Mouse (Mus musculus): Measurements from ENCODE around the gene Chst8. TPM values are rescaled to one million over a fixed set of nuclear protein-coding genes. Genes with fewer than 3 reads are reported as not detected.

The Chst8 gene
- total RNA-seq, 2 experiments from 2014 or later: 0.13 to 0.66 TPM

DNA sequence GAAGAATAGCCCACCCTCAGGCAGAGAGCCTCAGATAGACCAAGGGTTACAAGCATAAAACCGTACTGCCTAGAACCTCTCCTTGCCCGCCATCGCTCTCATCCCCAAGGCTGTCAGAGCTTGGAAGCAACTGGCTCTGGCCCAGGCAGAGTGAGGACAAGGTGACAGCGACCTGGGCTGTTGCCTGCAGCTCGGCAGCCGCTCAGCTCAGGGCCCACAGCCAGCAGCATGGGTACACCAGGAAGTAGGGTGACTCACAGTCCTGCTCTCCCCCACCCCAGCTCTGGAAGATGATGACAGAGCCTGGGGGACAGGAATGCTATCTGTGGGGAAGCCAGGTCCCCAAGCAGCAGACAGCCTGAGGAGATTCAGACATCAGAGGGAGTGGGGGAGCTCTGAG lies 6.2 kb downstream of the Chst8 start:
- intact Hi-C loops (cut with DNase I; ENCODE audit: low total_unique reads): no loop called here
- DNase-seq: peak; percentile 49

DNA sequence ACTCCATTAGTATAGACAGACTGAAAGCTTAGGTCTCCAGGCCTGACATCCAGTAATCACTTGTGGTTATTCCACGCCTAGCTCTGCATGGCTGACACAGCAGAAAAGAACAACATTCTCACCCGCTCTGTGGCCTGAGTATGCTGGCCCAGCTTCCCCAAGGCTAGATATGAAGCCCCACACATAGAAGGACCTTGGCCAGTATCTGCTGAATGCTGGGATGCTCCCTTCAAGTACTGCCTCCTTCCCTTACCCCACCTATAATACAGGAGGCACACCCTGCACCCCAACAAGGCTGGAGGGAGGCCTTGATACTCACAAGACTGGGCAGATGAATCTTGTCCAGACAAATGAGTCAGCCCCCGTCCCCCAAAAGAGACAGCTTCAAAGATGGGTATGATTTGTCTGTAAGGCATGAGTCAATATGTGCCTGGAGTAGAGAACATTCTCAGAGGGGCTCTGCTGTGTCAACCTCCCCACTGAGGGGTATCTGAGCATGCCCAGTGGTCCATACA lies 6.8 kb downstream of the Chst8 start:
- DNase-seq: no peak
- intact Hi-C loops (cut with DNase I; ENCODE audit: low total_unique reads): no loop called here

DNA sequence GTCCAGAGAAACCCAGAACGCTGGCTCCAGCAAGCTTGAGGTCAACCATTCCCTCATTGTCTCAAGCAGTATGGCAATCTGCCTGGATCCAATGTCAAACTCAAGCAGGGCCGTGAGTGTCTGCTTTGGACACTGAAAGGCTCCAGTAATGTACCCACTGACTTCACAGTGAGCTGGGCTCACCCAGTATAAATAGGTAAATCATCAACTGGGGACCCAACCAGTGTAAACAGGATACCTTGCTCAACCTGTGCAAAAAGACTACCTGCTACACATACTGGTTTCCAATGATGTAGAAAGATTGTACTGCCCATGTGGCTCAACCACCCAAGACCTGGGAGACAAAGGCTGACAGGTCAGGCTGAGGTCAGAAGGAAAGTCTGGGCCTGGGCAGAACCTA lies 7.5 kb downstream of the Chst8 start:
- no peak for DNase-seq
- intact Hi-C loops (cut with DNase I; ENCODE audit: low total_unique reads): no loop called here

DNA sequence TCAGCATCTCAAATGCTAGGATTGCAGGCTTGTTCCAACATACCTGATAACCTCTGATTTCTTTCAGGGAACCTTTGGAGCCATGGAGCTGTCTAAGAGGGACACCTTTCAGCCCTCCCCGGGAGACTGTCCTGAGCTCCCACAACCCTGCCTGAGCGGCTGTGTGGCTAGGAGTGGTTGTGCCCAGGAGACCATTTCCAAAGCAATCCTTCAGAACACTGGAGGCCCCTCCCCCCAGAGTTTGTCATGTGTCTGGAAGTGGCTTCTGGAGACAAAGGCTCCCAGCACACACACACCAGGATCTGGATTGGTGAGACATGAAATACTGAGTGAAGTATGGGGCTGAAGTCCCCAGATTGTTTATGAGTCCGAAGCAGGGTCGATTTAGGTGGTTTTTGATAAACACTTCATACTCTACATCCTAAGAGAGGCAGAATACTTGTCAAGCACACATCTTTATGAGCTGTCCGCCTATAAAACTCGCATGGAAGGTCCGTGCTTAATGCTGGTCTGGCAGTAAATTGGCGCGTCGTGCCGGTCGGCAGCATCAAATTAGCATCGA lies 12.5 kb downstream of the Chst8 start:
- no peak for DNase-seq
- intact Hi-C loops (cut with DNase I; ENCODE audit: low total_unique reads): no loop called here

DNA sequence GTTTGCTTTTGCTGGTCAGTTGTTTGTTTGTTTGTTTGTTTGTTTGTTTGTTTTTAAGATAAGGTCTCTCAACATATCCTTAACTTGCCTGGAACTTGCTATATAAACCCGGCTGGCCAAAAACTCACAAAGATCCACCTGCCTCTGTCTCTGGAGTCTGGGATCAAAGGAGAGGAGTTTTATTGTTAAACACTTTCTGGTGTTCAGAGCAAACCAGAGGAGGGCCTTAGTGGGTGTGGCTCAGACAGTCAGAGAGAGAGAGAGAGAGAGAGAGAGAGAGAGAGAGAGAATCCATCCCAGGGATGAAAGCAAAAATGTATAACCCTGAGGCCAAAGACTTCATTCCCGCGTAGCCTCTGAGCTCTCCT lies 13.1 kb downstream of the Chst8 start:
- intact Hi-C loops (cut with DNase I; ENCODE audit: low total_unique reads): no loop called here

DNA sequence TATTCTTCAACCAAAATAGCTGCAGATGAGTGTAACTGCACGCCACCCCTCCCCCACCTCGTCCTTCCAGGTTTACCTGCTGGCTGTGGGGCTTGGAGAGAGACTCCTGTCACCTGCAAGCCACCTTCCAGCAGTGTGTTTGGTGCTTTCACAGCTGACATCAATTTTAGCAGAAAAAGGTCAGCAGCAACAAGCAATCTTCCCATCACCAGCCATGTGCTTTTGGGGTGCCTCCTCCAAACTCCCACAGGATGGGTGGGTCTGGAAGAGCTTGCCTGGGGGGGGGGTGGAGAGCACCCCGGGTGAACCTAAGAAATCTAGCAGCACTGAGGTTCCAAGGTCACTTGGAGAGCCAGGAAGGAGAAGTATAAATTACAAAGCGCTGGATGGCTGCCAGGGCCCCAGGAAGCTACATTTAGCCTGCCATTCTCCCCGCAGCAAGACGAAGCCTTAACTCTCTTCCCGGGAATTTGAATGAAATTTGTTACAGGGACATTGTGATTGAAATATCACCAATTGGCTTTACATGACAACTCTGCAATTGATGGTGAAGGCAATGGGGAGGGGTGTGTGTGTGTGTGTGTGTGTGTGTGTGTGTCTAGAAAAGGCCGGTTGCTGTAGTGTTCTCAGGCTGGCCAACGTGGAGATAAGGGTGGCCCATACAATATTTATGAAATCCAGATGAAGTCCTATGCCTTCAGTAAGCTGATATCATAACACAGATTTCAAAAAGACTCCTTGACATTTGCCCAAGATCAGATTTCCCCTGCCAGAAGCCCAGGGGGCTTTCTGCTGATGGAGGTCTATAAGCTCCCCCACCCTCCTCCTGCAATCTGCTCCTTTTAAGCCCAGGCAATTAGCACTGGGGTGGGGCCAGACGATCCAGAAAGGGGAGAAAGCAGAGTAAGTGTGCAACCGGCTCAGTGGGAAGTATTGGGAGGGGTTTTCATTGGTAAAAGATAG lies 13.8 kb downstream of the Chst8 start:
- intact Hi-C loops (cut with DNase I; ENCODE audit: low total_unique reads): no loop called here
- DNase-seq: no peak

More for the DNA sequence above, 13.1 kb downstream of the Chst8 start:
- DNase-seq: no peak

DNA sequence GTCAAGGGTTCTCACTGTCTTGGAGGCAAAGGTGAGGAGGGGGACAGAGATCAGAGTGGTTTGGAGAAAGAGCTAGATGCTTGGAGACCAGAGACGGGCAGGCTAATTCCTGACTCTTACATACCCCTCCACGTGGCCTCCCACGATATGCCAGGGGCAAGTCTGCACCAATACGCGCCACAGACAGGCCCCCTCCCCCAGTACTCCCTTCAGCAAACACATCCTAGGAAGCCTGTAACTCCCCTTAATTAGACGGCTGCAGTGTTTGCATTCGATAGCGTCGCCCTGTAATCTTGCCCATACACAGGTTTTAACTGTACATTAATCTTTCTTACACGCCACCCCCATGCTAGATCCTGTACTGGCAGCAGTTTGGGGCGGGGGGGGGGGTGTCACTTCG lies 14.5 kb downstream of the Chst8 start:
- no peak for DNase-seq
- intact Hi-C loops (cut with DNase I; ENCODE audit: low total_unique reads): no loop called here

DNA sequence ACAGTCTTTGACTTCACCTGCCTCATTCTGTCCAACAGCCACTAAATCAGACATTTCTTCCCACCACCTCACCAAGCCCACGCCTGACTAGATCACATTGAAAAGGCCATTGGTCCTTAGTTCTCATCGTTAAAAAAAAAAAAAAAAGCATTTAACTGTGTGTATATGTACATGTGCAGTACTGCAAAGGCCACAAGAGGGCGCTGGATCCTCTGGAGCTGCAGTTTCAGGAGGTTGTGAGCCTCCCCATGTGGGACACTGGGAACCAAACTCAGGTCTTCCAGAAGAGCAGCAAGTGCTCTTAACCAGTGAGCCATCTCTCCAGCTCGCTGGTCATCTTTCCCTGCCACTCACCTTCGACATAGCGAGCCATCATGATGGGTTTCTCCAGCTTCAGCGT lies 22.1 kb downstream of the Chst8 start:
- DNase-seq: no peak
- intact Hi-C loops (cut with DNase I; ENCODE audit: low total_unique reads): no loop called here

DNA sequence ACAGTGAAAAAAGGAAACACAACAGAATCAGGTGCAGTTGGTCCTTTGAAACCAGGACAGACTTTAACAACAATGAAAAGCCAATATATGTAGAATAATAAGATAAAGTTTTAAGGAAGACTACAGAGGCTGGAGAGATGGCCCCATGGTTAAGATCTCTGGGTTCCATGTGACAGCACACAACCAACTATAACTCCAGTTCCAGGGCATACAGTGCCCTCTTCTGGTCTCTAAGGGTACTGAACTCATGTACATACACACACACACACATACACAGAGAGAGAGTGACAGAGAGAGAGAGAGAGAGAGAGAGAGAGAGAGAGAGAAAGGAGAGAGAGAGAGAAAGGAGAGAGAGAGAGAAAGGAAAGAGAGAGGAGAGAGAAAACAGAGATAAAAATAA lies 25.3 kb downstream of the Chst8 start:
- DNase-seq: no peak
- intact Hi-C loops (cut with DNase I; ENCODE audit: low total_unique reads): no loop called here

DNA sequence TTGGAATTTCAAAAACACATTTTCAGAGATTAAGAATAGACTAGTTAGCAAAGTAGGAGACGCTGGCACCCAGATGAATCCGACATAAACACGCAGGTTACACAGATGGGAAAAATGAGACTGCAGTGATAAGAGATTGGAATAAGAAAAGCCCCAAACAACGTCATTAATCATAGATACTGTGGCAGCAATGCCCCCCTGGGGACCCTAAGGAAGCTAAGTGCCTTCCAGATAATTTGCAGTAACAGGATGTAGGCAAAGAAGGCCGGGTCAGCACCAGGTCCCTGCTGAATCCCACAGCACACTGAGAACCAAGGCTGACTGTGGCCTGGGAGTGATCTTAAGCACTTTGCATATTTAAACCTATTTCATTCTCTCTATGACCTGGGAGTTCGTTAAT lies 27.5 kb downstream of the Chst8 start:
- no peak for DNase-seq
- intact Hi-C loops (cut with DNase I; ENCODE audit: low total_unique reads): no loop called here

DNA sequence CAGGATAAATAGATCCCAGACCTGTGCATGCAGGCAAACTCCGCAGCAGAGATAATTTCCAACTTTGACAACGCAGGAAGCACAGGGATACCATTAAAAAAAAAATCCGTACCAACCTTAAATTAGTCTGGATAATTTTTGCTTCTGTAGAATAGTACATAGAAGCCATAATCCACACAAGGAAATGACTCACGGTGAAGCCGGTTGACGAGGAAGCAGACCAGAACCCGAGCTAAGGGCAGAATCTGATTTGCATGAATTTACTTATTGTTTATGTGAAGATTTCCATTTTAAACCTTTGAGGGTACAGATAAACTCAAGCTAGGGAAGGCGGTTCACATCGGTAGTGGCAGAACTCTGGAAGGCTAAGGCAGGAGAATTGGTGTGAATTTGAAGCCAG lies 28.0 kb downstream of the Chst8 start:
- intact Hi-C loops (cut with DNase I; ENCODE audit: low total_unique reads): no loop called here
- DNase-seq: no peak

DNA sequence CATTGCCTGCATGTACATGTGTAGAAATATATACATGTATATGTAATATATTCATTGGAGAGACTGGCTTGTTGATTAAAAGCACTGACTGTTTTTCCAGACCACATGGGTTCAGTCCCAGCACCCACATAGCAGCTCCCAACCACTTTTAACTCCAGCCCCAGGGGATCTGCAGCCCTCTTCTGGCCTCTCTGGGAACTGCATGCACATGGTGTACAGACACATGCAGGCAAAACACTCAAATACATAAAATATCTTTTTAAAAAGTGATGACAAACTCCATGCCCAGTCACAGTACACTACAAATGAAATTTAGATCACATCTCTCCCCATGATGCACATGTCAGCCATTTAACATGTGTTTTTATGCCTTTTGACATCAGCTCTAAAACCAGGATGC lies 30.5 kb downstream of the Chst8 start:
- intact Hi-C loops (cut with DNase I; ENCODE audit: low total_unique reads): no loop called here
- no peak for DNase-seq

DNA sequence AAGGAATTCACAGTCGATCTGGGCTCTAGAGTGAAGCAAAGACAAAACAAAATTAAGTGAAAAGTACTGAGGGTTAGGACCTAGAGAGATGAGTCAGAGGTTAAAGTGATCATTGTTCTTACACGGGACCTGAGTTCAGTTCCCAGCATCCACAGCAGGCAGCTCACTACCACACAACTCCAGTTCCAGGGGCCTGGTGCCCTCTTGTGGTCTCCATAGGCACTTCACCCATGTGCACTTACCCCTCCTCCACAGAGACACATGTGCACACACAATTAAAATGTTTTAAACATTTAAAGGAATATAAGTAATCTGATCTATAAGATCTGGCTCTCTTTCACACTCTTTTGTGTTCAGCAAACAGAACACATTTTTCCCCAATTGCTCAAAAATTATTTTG lies 31.3 kb downstream of the Chst8 start:
- intact Hi-C loops (cut with DNase I; ENCODE audit: low total_unique reads): no loop called here
- no peak for DNase-seq

DNA sequence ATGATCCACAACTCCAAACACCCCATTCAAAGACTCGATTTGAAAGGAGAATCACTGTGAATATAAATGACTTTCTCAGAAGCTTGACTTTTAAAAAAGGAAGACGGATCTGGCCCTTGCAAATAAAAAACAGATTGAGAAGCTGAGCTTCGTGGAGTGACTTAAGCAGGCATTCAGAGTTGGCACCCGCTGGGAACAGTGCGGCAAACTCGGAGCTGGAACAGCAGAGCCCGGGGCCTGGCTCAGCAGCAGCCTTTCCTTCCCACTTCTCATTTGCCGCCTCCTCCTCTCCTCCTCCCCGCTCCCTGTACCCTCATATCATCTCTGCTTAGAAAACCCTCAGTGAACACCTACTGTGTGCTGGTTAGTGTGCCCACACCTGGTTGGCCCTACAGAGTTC lies 34.1 kb downstream of the Chst8 start:
- DNase-seq: no peak
- intact Hi-C loops (cut with DNase I; ENCODE audit: low total_unique reads): no loop called here

DNA sequence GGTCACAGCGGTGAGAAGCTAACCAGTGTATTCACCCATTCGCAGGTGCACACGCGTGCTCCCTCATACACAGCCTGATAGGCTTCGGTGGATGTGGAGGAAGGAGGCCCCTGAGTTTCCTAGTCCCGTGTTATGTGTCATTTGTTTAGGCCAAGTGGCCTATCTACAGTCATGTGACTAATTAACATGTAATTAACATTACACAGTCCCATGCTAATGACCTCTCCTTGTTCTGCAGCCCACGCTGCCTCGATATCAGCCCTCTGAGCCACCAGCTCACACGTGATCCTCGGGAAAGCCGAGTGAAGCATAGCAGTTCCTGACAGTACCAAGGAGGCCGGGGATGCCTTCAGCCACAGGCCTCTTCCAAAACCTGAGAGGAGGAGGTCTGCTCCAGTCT lies 36.9 kb downstream of the Chst8 start:
- intact Hi-C loops (cut with DNase I; ENCODE audit: low total_unique reads): no loop called here

DNA sequence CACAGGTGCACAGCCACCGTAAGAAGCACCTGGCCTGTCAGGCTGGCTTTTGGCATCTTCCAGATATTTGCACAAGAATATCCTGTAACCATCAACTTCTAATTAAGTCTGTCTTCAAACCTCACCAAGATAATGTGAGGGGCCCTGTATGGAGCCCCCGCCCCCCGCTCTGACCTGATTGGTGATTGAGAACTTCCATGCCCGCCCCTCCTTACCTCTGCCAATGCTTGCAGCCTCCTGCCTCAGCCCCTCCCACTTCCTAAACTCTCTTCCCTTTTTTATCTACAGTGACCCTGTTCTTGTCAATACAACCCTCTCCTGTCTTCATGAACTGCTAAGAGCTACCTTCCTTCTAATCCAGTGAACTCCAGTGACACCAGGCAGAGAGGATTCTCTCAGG lies 37.6 kb downstream of the Chst8 start:
- intact Hi-C loops (cut with DNase I; ENCODE audit: low total_unique reads): no loop called here
- DNase-seq: no peak

More for the DNA sequence above, 36.9 kb downstream of the Chst8 start:
- DNase-seq: no peak

DNA sequence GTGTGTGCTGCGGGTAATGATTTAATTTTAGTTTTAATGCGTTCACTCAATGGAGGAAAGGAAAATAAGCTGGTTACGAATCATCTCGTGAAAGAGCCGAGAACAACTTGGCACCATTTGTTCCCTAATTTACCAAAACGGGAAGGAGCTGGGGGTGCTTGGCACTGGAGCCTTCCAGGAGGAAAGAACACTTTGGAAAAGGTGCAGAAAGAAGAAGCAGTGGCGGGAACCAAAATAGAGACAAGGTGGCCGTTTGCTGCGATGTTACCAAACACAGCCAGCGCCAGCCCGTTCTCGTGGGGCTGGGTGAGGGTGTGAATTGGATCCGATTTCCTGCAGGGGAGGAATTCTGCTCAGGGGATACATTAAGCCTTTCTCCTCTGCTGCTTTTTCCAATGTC lies 38.5 kb downstream of the Chst8 start:
- DNase-seq: no peak
- intact Hi-C loops (cut with DNase I; ENCODE audit: low total_unique reads): no loop called here

DNA sequence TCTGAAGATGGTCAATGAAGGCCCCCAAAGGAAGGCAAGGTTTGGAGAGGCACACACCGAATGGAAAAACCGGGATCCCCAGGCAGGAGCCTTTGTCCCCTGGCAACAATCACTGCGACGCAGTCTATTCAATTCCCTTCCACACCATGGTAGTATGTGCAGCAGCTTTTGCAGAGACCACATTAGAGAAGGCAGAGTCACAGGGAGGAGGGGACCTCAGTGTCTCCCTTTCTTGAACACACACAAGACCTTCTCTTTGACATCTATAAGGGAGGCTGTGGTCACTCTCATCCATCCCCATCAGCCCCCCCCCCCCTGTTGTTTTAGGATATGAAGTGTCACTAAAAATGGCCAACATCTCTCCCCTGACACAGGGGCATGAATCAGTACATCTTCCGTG lies 39.2 kb downstream of the Chst8 start:
- DNase-seq: no peak
- intact Hi-C loops (cut with DNase I; ENCODE audit: low total_unique reads): no loop called here

DNA sequence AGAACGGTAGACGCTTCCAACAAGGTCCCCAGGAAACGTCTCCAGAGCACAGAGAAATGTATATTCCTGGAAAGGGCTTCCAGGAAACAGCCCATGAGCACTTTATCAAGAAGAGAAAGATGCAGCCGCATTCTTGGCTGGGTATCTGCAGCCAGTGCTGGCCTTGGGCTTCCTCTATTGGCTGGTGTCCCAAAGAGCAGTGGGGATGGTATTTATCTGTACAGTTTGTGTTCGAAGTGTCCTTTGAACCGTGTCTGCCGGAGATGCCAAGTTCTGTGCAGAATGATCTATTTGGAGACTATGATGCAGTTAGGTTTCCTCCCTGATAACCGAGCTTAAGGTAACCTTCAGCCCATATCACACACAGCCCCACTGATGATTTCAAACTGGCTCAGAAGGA lies 43.0 kb downstream of the Chst8 start:
- intact Hi-C loops (cut with DNase I; ENCODE audit: low total_unique reads): no loop called here
- no peak for DNase-seq

DNA sequence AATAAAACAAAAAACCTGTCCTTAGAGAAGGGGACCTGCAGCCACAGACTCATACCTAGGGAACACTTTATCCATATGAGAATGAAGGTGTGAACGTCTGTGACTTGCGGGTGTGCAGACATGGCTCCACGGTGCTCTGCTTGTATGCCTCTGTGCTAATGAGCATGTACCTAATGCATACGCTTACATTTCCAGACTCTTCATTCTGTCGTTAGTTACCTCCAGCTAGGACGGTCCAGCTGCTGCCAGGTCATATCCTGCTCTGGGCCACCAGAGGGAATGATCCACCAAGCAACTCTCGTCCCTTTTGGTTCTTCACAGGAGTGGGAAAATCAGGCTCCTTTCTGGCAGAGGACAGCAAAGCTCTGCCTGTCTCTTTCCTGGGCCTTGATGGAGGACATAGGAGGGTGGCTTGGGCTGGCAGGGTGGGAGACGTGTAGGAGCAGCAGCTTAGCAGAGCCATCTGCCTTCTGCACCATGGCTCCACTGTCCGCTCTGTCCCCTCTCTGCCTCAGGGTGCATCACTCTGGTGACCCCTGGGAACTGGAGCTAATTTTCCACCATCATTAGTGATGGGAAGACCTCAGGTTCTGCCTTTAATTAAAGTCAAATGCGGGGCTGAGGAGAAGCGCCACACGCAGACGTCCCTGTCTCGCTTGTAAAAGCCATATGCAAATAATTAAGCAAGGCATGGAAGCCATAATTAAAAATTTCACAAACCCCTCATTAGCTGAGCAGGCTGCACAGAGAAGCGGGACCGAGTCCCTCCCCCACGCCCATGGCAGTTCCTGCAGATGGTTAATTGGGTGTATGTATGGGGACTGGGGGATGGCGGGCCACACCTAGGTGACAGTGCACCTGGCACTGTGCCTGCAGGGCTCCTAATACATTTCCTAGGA lies 48.0 kb downstream of the Chst8 start:
- intact Hi-C loops (cut with DNase I; ENCODE audit: low total_unique reads): no loop called here
- DNase-seq: no peak
